Mouse (Mus musculus): ENCODE measurements at regions not wholly inside any gene's neighbourhood (a gene's known extent, or its start where the extent isn't known, plus 50 kb on each side); places are given as distances from the start of the nearest gene placed in this dataset.

GRCm38 (mm10) chr1:55983522-55984066, 577.9 kb downstream of the Plcl1 start:
- no peak for DNase-seq

- DNase-seq: no peak
These were observed 591.4 kb downstream of the Plcl1 start for GRCm38 (mm10) chr1:55997074-55997473.

All from adrenal gland, postnatal 36 days (tissue).